Mouse (Mus musculus) cortical plate, adult 2 months (tissue): ENCODE results near the gene Sorbs2.

Experiments
- CTCF ChIP-seq: fragments of 200-500 bp; IDR thresholded peaks from 2 replicates; pipeline ENCODE4 v1.5.1; 2011; ENCODE audit warnings: mild to moderate bottlenecking, control low read depth, low read length; ENCODE audit not compliant: insufficient read depth; ENCODE audit errors: extremely low read depth
- POLR2A ChIP-seq: fragments of 200-500 bp; IDR thresholded peaks from 2 replicates; pipeline ENCODE4 v1.6.1; 2011; ENCODE audit warnings: mild to moderate bottlenecking, low read length, control low read depth; ENCODE audit not compliant: insufficient read depth; ENCODE audit errors: extremely low read depth

GRCm38 (mm10) chr8:45558426-45558825, 50.8 kb downstream of the Sorbs2 start:
- TF ChIP-seq POLR2A (no peak), CTCF (no peak)
